Mouse (Mus musculus) liver, embryonic 16.5 days (tissue): ENCODE results near the gene Frat1. TPM values are rescaled to one million over a fixed set of nuclear protein-coding genes. Genes with fewer than 3 reads are reported as not detected.

Experiments used
- ATAC-seq: fragments of 200-750 bp; cut with Nextera tagmentation; 2 replicates; pipeline ENCODE4 v1.8.0; 2017; ENCODE audit warnings: low read depth, mild to moderate bottlenecking, moderate number of reproducible peaks, moderate library complexity
- H3K27ac ChIP-seq: fragments of 300-500 bp; sonication (generic); 2 replicates; pipeline ENCODE4 v1.5.1; 2014; ENCODE audit warnings: mild to moderate bottlenecking, low read length
- H3K27me3 ChIP-seq: fragments of 300-500 bp; sonication (generic); 2 replicates; pipeline ENCODE4 v1.6.1; 2014; ENCODE audit warnings: low read depth, low read length, mixed read lengths; ENCODE audit not compliant: control insufficient read depth, insufficient read depth
- H3K36me3 ChIP-seq: fragments of 300-500 bp; sonication (generic); 2 replicates; pipeline ENCODE4 v1.6.1; 2014; ENCODE audit warnings: mild to moderate bottlenecking; ENCODE audit not compliant: control insufficient read depth, insufficient read depth
- H3K4me1 ChIP-seq: fragments of 300-500 bp; sonication (generic); 2 replicates; pipeline ENCODE4 v1.6.1; 2014; ENCODE audit warnings: low read depth, low read length, mixed read lengths; ENCODE audit not compliant: control insufficient read depth
- H3K4me2 ChIP-seq: fragments of 300-500 bp; sonication (generic); 2 replicates; pipeline ENCODE4 v1.6.1; 2014; ENCODE audit warnings: low read depth, low read length, mixed read lengths
- H3K4me3 ChIP-seq: fragments of 300-500 bp; sonication (generic); 2 replicates; pipeline ENCODE4 v1.5.1; 2014; ENCODE audit warnings: low read depth, mild to moderate bottlenecking, low read length
- H3K9ac ChIP-seq: fragments of 300-500 bp; sonication (generic); 2 replicates; pipeline ENCODE4 v1.6.1; 2014; ENCODE audit warnings: low read depth, low read length
- H3K9me3 ChIP-seq: fragments of 300-500 bp; sonication (generic); replicated peaks from 2 replicates; pipeline ENCODE4 v1.6.1; 2016; ENCODE audit warnings: low read length; ENCODE audit not compliant: control insufficient read depth
- WGBS: fragments of 180-500 bp; shearing (Covaris S2); extraction: QIAGEN DNeasy Blood & Tissue Kit; methylation state at CpG from one replicate; pipeline ENCODE4 v1.1.7; 2014; ENCODE audit not compliant: insufficient replicate concordance; 5-methylcytosine and 5-hydroxymethylcytosine counted together
- polyA plus RNA-seq: library from polyadenylated mRNA; unstranded; fragments of >200 nt; fragmentation: Nextera tagmentation; extraction: Ambion mirVana; gene quantifications from 2 replicates; pipeline ENCODE4 v1.2.1, GENCODE M21; 2015

Gene Frat1
- polyA plus RNA-seq, 1 experiment from 2014 or later: 8.3 TPM

- Histone ChIP-seq H3K27ac (peak overlapping the region; percentile 69), H3K4me1 (peaks cover 36% of the 10 kb centered on the region), H3K4me3 (no peak overlapping the region), H3K9me3 (no peaks in the 10 kb centered on the region), H3K27me3 (no peaks in the 10 kb centered on the region), H3K36me3 (no peaks in the 10 kb centered on the region), H3K4me2 (no peak overlapping the region), H3K9ac (no peak overlapping the region)
- ATAC-seq: no peak
- WGBS: 56% methylated on average over 12 of the region's 12 CpGs
Observed at GRCm38 (mm10) chr19:41796789-41797327, 32.9 kb upstream of the Frat1 start.

DNA sequence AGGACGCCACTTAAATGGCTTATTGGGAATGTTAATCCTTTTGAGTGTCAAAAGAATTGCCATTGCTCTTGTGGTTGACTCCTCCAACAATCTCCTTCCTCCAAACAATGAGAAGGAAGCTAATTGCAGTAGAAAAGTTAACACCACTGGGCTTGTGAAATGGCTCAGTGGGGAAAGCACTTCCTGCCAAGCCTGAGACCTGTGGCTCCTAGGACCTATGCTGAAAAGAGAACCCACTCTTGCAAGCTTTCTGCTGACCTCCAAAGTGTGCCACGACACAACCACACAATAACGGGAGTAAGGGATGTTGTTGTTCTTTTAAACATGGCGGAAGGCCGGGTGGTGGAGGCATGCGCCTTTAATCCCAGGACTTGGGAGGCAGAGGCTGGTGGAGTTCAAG lies 32.2 kb upstream of the Frat1 start:
- Histone ChIP-seq H3K4me3 (no peak overlapping the region), H3K9ac (no peak overlapping the region), H3K27ac (peak overlapping the region; percentile 73), H3K27me3 (no peaks in the 10 kb centered on the region), H3K36me3 (no peaks in the 10 kb centered on the region), H3K4me1 (peaks cover 39% of the 10 kb centered on the region), H3K9me3 (no peaks in the 10 kb centered on the region), H3K4me2 (peak overlapping the region; percentile 23; the same call in 1 of the 2 replicates)
- ATAC-seq: no peak
- WGBS: 63% methylated on average over 6 of the region's 6 CpGs

DNA sequence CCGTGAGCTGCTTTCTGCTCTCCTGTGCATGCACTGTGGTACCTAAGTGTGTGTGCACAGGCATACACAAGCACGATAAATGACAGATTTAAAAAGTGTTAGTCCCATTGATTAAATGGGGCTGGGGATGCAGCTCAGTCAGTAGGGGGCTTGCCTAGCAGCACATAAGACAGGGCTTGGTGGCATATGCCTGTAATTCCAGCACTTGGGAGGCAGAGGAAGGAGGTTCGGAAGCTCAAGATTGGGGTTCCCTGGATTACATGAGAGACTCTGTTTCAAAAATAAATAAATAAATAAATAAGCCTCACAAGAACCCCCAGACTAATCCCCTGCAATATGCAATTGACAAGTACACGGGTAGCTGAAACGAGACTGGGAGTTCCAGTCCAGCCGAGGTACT lies 29.3 kb upstream of the Frat1 start:
- H3K27me3 ChIP-seq: no peaks in the 10 kb centered on the region
- no peak for ATAC-seq
- peak overlapping the region; percentile 98 for H3K9ac ChIP-seq
- peak overlapping the region; percentile 56 for H3K4me2 ChIP-seq
- peaks cover 35% of the 10 kb centered on the region for H3K4me1 ChIP-seq
- 49% methylated on average over 6 of the region's 6 CpGs for WGBS
- H3K27ac ChIP-seq: no peak overlapping the region
- H3K4me3 ChIP-seq: peak overlapping the region; percentile 98
- no peaks in the 10 kb centered on the region for H3K9me3 ChIP-seq
- no peaks in the 10 kb centered on the region for H3K36me3 ChIP-seq

- Histone ChIP-seq H3K4me1 (peaks cover 29% of the 10 kb centered on the region), H3K9me3 (0 out of 2 replicates have a peak, but pooled peaks cover 2% of the 10 kb centered on the region), H3K27me3 (no peaks in the 10 kb centered on the region), H3K27ac (peak overlapping the region; percentile 92), H3K4me3 (peak overlapping the region; percentile 98), H3K9ac (peak overlapping the region; percentile 98), H3K4me2 (peak overlapping the region; percentile 56), H3K36me3 (no peaks in the 10 kb centered on the region)
- WGBS: 3% methylated on average over 26 of the region's 26 CpGs
- ATAC-seq: peak; percentile 20
Observed at GRCm38 (mm10) chr19:41800986-41801741, 28.6 kb upstream of the Frat1 start.

DNA sequence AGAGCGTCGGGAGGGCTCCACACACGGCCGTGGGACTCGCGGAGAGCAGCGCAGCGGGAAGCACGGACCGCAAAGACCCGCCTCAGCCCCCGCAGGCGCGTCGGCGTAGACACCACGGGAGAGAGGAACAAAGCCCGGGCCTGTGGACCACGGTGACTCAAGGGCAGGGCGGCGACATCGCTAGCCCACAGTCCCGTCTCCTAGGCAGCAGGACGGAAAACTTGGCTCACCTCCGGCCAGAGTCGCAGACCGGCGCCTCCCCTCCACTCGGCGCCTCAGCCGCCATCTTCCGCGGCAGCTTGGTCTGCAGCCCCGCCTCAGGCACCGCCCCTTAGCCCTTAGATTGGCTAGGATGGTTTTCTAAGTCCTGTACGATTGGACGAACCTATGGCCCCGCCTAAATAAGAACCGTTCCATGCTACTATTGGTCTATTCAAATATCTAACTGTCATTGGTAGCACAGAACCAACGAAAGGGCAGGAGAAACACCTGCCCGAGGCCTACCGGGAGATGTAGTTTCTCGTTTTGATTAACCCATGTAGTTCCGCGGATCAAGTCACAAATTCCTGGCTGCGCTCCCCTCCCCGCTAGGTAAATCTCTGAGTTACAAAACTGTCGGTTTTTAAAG lies 27.9 kb upstream of the Frat1 start, which contains the start of gene Arhgap19:
Gene Arhgap19, minus strand, starts transcription at position 306 of the 628 bp plus-strand sequence.
- peak; percentile 99 for ATAC-seq
- WGBS: under 1% methylated on average over 48 of the region's 48 CpGs
- Histone ChIP-seq H3K27me3 (no peaks in the 10 kb centered on the region), H3K4me3 (peak within 1 kb of the TSS; percentile 98), H3K27ac (peak within 1 kb of the TSS; percentile 92), H3K9me3 (0 out of 2 replicates have a peak, but pooled peaks cover 2% of the 10 kb centered on the region), H3K4me2 (peak within 1 kb of the TSS; percentile 62), H3K36me3 (no peaks in the 10 kb centered on the region), H3K9ac (peak within 1 kb of the TSS; percentile 98), H3K4me1 (peaks cover 31% of the 10 kb centered on the region)

- Histone ChIP-seq H3K4me3 (no peak overlapping the region), H3K9me3 (0 out of 2 replicates have a peak, but pooled peaks cover 2% of the 10 kb centered on the region), H3K36me3 (no peaks in the 10 kb centered on the region), H3K4me2 (no peak overlapping the region), H3K9ac (no peak overlapping the region), H3K27me3 (no peaks in the 10 kb centered on the region), H3K27ac (no peak overlapping the region), H3K4me1 (peaks cover 39% of the 10 kb centered on the region)
- 29% methylated on average over 7 of the region's 7 CpGs for WGBS
- no peak for ATAC-seq
Observed at GRCm38 (mm10) chr19:41803322-41803721, 26.4 kb upstream of the Frat1 start.

- WGBS: 87% methylated on average over 4 of the region's 4 CpGs
- no peak for ATAC-seq
Observed at GRCm38 (mm10) chr19:41805831-41806230, 23.9 kb upstream of the Frat1 start.

GRCm38 (mm10) chr19:41807497-41807896 lies 22.3 kb upstream of the Frat1 start:
- Histone ChIP-seq H3K9ac (peak overlapping the region; percentile 10; the same call in 1 of the 2 replicates), H3K27ac (peak overlapping the region; percentile 39), H3K4me2 (peak overlapping the region; percentile 45)

More at GRCm38 (mm10) chr19:41805831-41806230, 23.9 kb upstream of the Frat1 start:
- H3K36me3 ChIP-seq: no peaks in the 10 kb centered on the region
- no peak overlapping the region for H3K4me2 ChIP-seq
- no peaks in the 10 kb centered on the region for H3K27me3 ChIP-seq
- 0 out of 2 replicates have a peak, but pooled peaks cover 2% of the 10 kb centered on the region for H3K9me3 ChIP-seq
- H3K4me3 ChIP-seq: no peak overlapping the region
- H3K4me1 ChIP-seq: peaks cover 32% of the 10 kb centered on the region
- H3K27ac ChIP-seq: no peak overlapping the region
- no peak overlapping the region for H3K9ac ChIP-seq

More at GRCm38 (mm10) chr19:41807497-41807896, 22.3 kb upstream of the Frat1 start:
- 0 out of 2 replicates have a peak, but pooled peaks cover 2% of the 10 kb centered on the region for H3K9me3 ChIP-seq
- ATAC-seq: peak; percentile 85
- H3K4me3 ChIP-seq: no peak overlapping the region
- H3K27me3 ChIP-seq: no peaks in the 10 kb centered on the region
- H3K4me1 ChIP-seq: peaks cover 30% of the 10 kb centered on the region
- no peaks in the 10 kb centered on the region for H3K36me3 ChIP-seq
- WGBS: 24% methylated on average over 9 of the region's 9 CpGs
